Mouse (Mus musculus) E14TG2a.4 (cell line): ENCODE results near the gene Arrdc2.

Experiments
- CTCF ChIP-seq: conservative IDR thresholded peaks from 2 replicates; pipeline ENCODE4 v1.5.1; 2014; ENCODE audit warnings: low read length
- POU5F1 ChIP-seq: IDR thresholded peaks from 2 replicates; pipeline ENCODE4 v1.6.1; 2014; ENCODE audit warnings: low read length, borderline replicate concordance

GRCm38 (mm10) chr8:70843214-70843773 lies 3.8 kb upstream of the Arrdc2 start:
- TF ChIP-seq CTCF (no peak), POU5F1 (no peak)
